Mouse (Mus musculus) G1E (cell line): Measurements from ENCODE around the gene Rasa3.

Source experiments
- CTCF ChIP-seq: IDR thresholded peaks from 2 replicates; pipeline ENCODE4 v1.5.1; 2012; ENCODE audit warnings: low read depth, low read length, inconsistent platforms, mixed read lengths
- GATA1 ChIP-seq: IDR thresholded peaks from 2 replicates; pipeline ENCODE4 v1.6.1; 2012; ENCODE audit warnings: borderline replicate concordance, low read length, inconsistent platforms, mixed read lengths
- GATA2 ChIP-seq: IDR thresholded peaks from 2 replicates; pipeline ENCODE4 v1.6.1; 2012; ENCODE audit warnings: low read depth, low read length, inconsistent platforms, borderline replicate concordance
- POLR2AphosphoS5 ChIP-seq: IDR thresholded peaks from 2 replicates; pipeline ENCODE4 v1.6.1; 2012; ENCODE audit warnings: low read depth, low read length, inconsistent platforms; ENCODE audit not compliant: insufficient replicate concordance
- TAL1 ChIP-seq: conservative IDR thresholded peaks from 2 replicates; pipeline ENCODE4 v1.6.1; 2012; ENCODE audit warnings: low read depth, low read length, inconsistent platforms, mixed read lengths

DNA sequence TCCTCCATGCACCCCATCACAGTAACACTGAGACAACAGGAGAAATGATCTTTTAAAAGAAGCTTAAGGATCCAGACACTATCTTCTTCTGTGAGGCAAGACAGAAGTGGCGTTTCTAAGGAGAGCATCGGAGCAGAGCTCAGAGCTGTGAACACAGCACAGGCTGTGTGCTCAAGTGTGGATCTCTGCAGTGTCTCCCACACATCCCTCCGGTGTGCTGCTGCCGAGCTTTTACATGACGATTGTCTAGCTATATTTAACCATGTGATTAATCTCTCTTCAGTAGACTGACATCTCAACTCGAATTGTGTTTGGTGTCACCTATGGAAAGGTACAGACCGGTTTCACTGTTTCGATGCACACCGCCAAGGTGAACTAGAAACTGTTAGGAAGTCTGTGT lies 157.9 kb downstream of the Rasa3 start:
- no peak for TF ChIP-seq CTCF
- TF ChIP-seq TAL1: no peak
- no peak for TF ChIP-seq GATA2
- no peak for TF ChIP-seq GATA1
- no peak for TF ChIP-seq POLR2AphosphoS5
